Mouse (Mus musculus) forebrain, embryonic 15.5 days (tissue): Measurements from ENCODE around the gene Amh. TPM values are rescaled to one million over a fixed set of nuclear protein-coding genes. Genes with fewer than 3 reads are reported as not detected.
"Not testable (repeated sequence)": the region's sequence is repeated elsewhere in the genome, so short reads cannot be mapped to it uniquely, and the experiment has no call there.

Experiments used
- ATAC-seq: fragments of 200-750 bp; cut with Nextera tagmentation; replicated peaks from 2 replicates; pipeline ENCODE4 v1.8.0; 2017; ENCODE audit warnings: mild to moderate bottlenecking, moderate TSS enrichment, moderate library complexity
- H3K27ac ChIP-seq: fragments of 300-500 bp; sonication (generic); replicated peaks from 2 replicates; pipeline ENCODE4 v1.5.1; 2015; ENCODE audit warnings: mild to moderate bottlenecking, inconsistent platforms
- H3K27me3 ChIP-seq: fragments of 300-500 bp; sonication (generic); 2 replicates; pipeline ENCODE4 v1.6.1; 2015; ENCODE audit warnings: inconsistent platforms
- H3K36me3 ChIP-seq: fragments of 300-500 bp; sonication (generic); 2 replicates; pipeline ENCODE4 v1.6.1; 2015; ENCODE audit warnings: mild to moderate bottlenecking, inconsistent platforms
- H3K4me1 ChIP-seq: fragments of 300-500 bp; sonication (generic); 2 replicates; pipeline ENCODE4 v1.6.1; 2015; ENCODE audit warnings: inconsistent platforms
- H3K4me2 ChIP-seq: fragments of 300-500 bp; sonication (generic); replicated peaks from 2 replicates; pipeline ENCODE4 v1.6.1; 2015; ENCODE audit warnings: mild to moderate bottlenecking, inconsistent platforms
- H3K4me3 ChIP-seq: fragments of 300-500 bp; sonication (generic); 2 replicates; pipeline ENCODE4 v1.5.1; 2015; ENCODE audit warnings: mild to moderate bottlenecking, inconsistent platforms
- H3K9ac ChIP-seq: fragments of 300-500 bp; sonication (generic); replicated peaks from 2 replicates; pipeline ENCODE4 v1.6.1; 2015; ENCODE audit warnings: mild to moderate bottlenecking, inconsistent platforms
- H3K9me3 ChIP-seq: fragments of 300-500 bp; sonication (generic); 2 replicates; pipeline ENCODE4 v1.6.1; 2016; ENCODE audit warnings: inconsistent platforms
- WGBS: fragments of 180-500 bp; shearing (Covaris S2); methylation state at CpG from one replicate; pipeline ENCODE4 v1.1.7; 2015; ENCODE audit warnings: mixed read lengths; 5-methylcytosine and 5-hydroxymethylcytosine counted together
- polyA plus RNA-seq: library from polyadenylated mRNA; unstranded; fragments of >200 nt; fragmentation: Nextera tagmentation; extraction: Ambion mirVana; gene quantifications from 2 replicates; pipeline ENCODE4 v1.2.1, GENCODE M21; 2015

Amh gene
- polyA plus RNA-seq, 1 experiment from 2014 or later = 0.10 TPM

DNA sequence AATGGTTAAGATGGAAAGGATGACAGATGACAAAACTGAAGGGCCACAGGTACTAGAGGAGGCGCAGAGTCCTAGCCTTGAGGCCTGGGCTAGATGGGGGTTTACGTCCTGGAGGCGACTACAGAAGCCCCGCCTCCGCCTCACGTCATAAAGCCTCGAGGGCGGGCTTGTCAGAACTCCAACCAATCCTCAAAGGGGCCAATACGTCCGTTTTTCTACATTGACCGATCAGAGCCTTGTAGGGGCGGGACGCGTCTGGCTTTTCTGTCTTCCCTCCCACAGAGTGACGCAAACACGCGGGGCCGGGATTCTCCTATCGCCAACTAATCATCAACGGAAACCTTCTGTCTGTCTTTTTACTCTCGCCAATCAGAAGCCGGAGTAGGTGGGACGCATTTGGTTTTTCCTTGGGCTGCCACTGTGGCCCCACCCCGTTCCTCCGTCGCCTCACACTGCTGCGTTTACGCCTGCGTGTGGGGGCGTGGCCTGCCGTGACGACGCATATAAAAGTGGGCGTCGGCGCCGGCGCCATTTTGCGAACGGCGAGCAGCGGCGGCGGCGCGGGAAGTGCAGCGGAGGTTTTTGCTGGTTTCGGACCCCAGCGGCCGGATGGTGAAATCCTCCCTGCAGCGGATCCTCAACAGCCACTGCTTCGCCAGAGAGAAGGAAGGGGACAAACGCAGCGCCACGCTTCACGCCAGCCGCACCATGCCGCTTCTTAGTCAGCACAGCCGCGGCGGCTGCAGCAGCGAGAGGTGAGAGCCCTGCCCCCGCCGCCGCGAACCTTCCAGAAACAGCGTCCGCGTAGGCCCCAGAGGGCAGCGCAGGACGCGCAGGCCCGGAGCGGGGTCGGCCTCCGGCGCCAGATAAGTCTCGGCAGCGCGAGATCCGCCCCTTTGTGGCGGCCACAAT, 21.4 kb downstream of the Amh start, which contains the start of gene Oaz1:
Oaz1 (plus strand) TSS at position 506 of the 912 bp plus-strand sequence.
- H3K9me3 ChIP-seq = no peaks in the 10 kb centered on the region
- H3K4me1 ChIP-seq = peaks cover 19% of the 10 kb centered on the region
- under 1% methylated on average over 80 of the region's 82 CpGs for WGBS
- no peaks in the 10 kb centered on the region for H3K27me3 ChIP-seq
- ATAC-seq = peak; percentile 98
- H3K4me3 ChIP-seq = peak within 1 kb of the TSS; percentile 93
- H3K4me2 ChIP-seq = peak within 1 kb of the TSS; percentile 98
- peaks cover 18% of the 10 kb centered on the region for H3K36me3 ChIP-seq
- H3K27ac ChIP-seq = peak within 1 kb of the TSS; percentile 89
- H3K9ac ChIP-seq = peak within 1 kb of the TSS; percentile 86

GRCm38 (mm10) chr10:80827063-80827869, 22.2 kb downstream of the Amh start:
- WGBS = 7% methylated on average over 29 of the region's 29 CpGs
- no peaks in the 10 kb centered on the region for H3K9me3 ChIP-seq
- H3K9ac ChIP-seq = peak overlapping the region; percentile 86
- peak overlapping the region; percentile 89 for H3K27ac ChIP-seq
- H3K4me2 ChIP-seq = peak overlapping the region; percentile 98
- peak overlapping the region; percentile 93 for H3K4me3 ChIP-seq
- peaks cover 19% of the 10 kb centered on the region for H3K4me1 ChIP-seq
- no peaks in the 10 kb centered on the region for H3K27me3 ChIP-seq
- ATAC-seq = no peak
- H3K36me3 ChIP-seq = peaks cover 18% of the 10 kb centered on the region

GRCm38 (mm10) chr10:80827870-80828420, 22.9 kb downstream of the Amh start:
- H3K27me3 ChIP-seq = no peaks in the 10 kb centered on the region
- no peak overlapping the region for H3K27ac ChIP-seq
- H3K9ac ChIP-seq = peak overlapping the region; percentile 86
- H3K4me3 ChIP-seq = peak overlapping the region; percentile 93
- WGBS = 79% methylated on average over 10 of the region's 10 CpGs
- H3K4me2 ChIP-seq = peak overlapping the region; percentile 98
- no peaks in the 10 kb centered on the region for H3K9me3 ChIP-seq
- no peak for ATAC-seq
- peaks cover 18% of the 10 kb centered on the region for H3K36me3 ChIP-seq
- H3K4me1 ChIP-seq = peaks cover 19% of the 10 kb centered on the region

GRCm38 (mm10) chr10:80828587-80828986, 23.5 kb downstream of the Amh start:
- not testable (repeated sequence) for H3K9me3 ChIP-seq, ATAC-seq, H3K27me3 ChIP-seq, H3K27ac ChIP-seq, H3K9ac ChIP-seq
- 85% methylated on average over 9 of the region's 9 CpGs for WGBS
- H3K4me2 ChIP-seq = peak overlapping the region; percentile 98
- peaks cover 19% of the 10 kb centered on the region for H3K4me1 ChIP-seq
- H3K36me3 ChIP-seq = peaks cover 18% of the 10 kb centered on the region
- peak overlapping the region; percentile 93 for H3K4me3 ChIP-seq

DNA sequence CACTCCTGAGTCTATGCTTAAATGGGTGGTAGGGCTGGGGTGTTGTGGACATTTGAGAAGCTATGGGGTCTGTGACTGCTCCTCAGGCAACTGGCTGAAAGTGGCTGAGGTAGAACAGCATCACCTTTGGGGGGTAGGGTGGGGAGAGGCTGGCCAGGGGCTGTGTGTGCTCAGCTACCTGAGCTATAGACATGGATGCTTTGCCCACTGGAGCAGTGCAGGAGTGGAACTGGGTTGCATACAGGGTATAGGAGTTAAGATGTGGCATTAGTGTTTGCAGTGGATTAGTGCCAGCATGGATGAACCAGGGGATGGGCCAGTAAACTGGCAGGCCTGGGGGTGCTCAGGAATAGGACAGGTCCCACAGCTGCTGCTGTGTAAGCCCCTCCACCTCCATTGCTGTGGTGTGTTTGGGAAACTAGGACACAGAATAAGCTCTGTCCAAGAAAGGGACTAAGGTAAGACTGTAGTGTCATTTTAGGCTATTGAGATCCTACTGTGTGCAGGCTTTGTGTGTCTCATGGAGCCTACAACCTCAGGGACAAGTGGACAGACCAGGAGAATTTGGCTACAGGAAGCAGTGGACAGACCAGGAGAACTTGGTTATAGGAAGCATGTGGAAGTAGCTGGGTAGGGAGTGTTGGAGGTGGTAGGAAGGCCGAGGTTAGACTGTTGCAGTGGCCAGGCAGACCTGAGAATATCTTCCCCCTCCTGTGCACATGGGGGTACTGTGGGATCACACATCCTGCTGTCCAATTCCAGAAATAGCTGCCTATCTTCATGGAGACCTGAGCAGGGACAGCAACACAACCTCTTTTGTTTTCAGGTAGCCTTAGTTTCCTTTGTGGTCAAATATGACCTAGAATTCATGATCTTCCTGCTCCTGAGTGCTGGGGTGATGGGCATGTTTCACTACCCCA, 24.6 kb downstream of the Amh start:
- peak overlapping the region; percentile 2; the same call in 1 of the 2 replicates for H3K4me3 ChIP-seq
- no peak overlapping the region for H3K9ac ChIP-seq
- no peak overlapping the region for H3K4me2 ChIP-seq
- ATAC-seq = no peak
- no peak overlapping the region for H3K27ac ChIP-seq
- peaks cover 19% of the 10 kb centered on the region for H3K4me1 ChIP-seq
- 74% methylated on average over 1 of the region's 1 CpGs for WGBS
- no peaks in the 10 kb centered on the region for H3K9me3 ChIP-seq
- H3K36me3 ChIP-seq = peaks cover 22% of the 10 kb centered on the region
- H3K27me3 ChIP-seq = peaks cover 10% of the 10 kb centered on the region

- peaks cover 22% of the 10 kb centered on the region for H3K36me3 ChIP-seq
- peaks cover 19% of the 10 kb centered on the region for H3K4me1 ChIP-seq
- peaks cover 18% of the 10 kb centered on the region for H3K27me3 ChIP-seq
- no peak overlapping the region for H3K27ac ChIP-seq
- no peak overlapping the region for H3K9ac ChIP-seq
- H3K4me3 ChIP-seq = no peak overlapping the region
- 4% methylated on average over 9 of the region's 9 CpGs for WGBS
- no peak overlapping the region for H3K4me2 ChIP-seq
- no peaks in the 10 kb centered on the region for H3K9me3 ChIP-seq
- no peak for ATAC-seq
These were observed 26.1 kb downstream of the Amh start for GRCm38 (mm10) chr10:80831136-80831535.

- no peak for ATAC-seq
These were observed 27.8 kb downstream of the Amh start for GRCm38 (mm10) chr10:80832818-80833217.

GRCm38 (mm10) chr10:80835617-80836016, 30.6 kb downstream of the Amh start:
- H3K4me3 ChIP-seq = no peak overlapping the region
- H3K27ac ChIP-seq = no peak overlapping the region
- H3K9ac ChIP-seq = no peak overlapping the region
- WGBS = 62% methylated on average over 30 of the region's 30 CpGs
- ATAC-seq = no peak
- no peaks in the 10 kb centered on the region for H3K4me1 ChIP-seq
- peaks cover 18% of the 10 kb centered on the region for H3K27me3 ChIP-seq
- H3K9me3 ChIP-seq = no peaks in the 10 kb centered on the region
- no peak overlapping the region for H3K4me2 ChIP-seq
- H3K36me3 ChIP-seq = 0 out of 2 replicates have a peak, but pooled peaks cover 4% of the 10 kb centered on the region

More at GRCm38 (mm10) chr10:80832818-80833217, 27.8 kb downstream of the Amh start:
- Histone ChIP-seq H3K4me3 (no peak overlapping the region), H3K9ac (no peak overlapping the region), H3K9me3 (no peaks in the 10 kb centered on the region), H3K4me2 (no peak overlapping the region), H3K36me3 (peaks cover 22% of the 10 kb centered on the region), H3K4me1 (peaks cover 14% of the 10 kb centered on the region), H3K27ac (no peak overlapping the region), H3K27me3 (peaks cover 18% of the 10 kb centered on the region)
- 51% methylated on average over 7 of the region's 7 CpGs for WGBS

- Histone ChIP-seq H3K4me1 (no peaks in the 10 kb centered on the region), H3K36me3 (0 out of 2 replicates have a peak, but pooled peaks cover 4% of the 10 kb centered on the region), H3K9me3 (no peaks in the 10 kb centered on the region), H3K4me3 (no peak overlapping the region), H3K4me2 (no peak overlapping the region), H3K27ac (no peak overlapping the region), H3K9ac (no peak overlapping the region), H3K27me3 (peaks cover 18% of the 10 kb centered on the region)
- WGBS = 42% methylated on average over 7 of the region's 7 CpGs
- no peak for ATAC-seq
These were observed 31.9 kb downstream of the Amh start for GRCm38 (mm10) chr10:80836949-80837379.

GRCm38 (mm10) chr10:80837827-80838226, 32.8 kb downstream of the Amh start:
- Histone ChIP-seq H3K9ac (no peak overlapping the region), H3K4me3 (no peak overlapping the region), H3K4me1 (no peaks in the 10 kb centered on the region), H3K9me3 (no peaks in the 10 kb centered on the region), H3K27ac (no peak overlapping the region), H3K4me2 (no peak overlapping the region), H3K36me3 (0 out of 2 replicates have a peak, but pooled peaks cover 4% of the 10 kb centered on the region), H3K27me3 (peaks cover 24% of the 10 kb centered on the region)
- WGBS = 10% methylated on average over 2 of the region's 2 CpGs
- ATAC-seq = no peak
